Mouse (Mus musculus): ENCODE measurements around the gene Hsd17b14. TPM values are rescaled to one million over a fixed set of nuclear protein-coding genes. Genes with fewer than 3 reads are reported as not detected.
"Not testable (repeated sequence)": the region's sequence is repeated elsewhere in the genome, so short reads cannot be mapped to it uniquely, and the experiment has no call there.

Gene Hsd17b14
- polyA plus RNA-seq, 1 experiment from 2014 or later = 5.4 TPM

GRCm38 (mm10) chr7:45524841-45525621, 29.7 kb upstream of the Hsd17b14 start:
- DNase-seq (ENCODE audit: low spot score) (peak; percentile 78), ATAC-seq (replicated peaks; ENCODE audit: low FRiP score) (peak; percentile 87)
- Histone ChIP-seq H3K4me3 (ENCODE audit: low read depth, low read length) (peak overlapping the region; percentile 87), H3K27me3 (replicated peaks; ENCODE audit: control insufficient read depth, insufficient read depth, low read length) (no peaks in the 10 kb centered on the region), H3K4me1 (replicated peaks; ENCODE audit: control insufficient read depth, insufficient read depth, low read length) (peaks cover 40% of the 10 kb centered on the region), H3K9ac (ENCODE audit: low read depth, low read length) (peak overlapping the region; percentile 97), H3K27ac (ENCODE audit: low read depth, low read length) (peak overlapping the region; percentile 99), H3K9me3 (ENCODE audit: control insufficient read depth, low read length) (no peaks in the 10 kb centered on the region), H3K4me2 (peak overlapping the region; percentile 80), H3K36me3 (ENCODE audit: control insufficient read depth, insufficient read depth, low read length) (peaks cover 9% of the 10 kb centered on the region; the same call in 1 of the 2 replicates)
- WGBS = 6% methylated on average over 12 of the region's 12 CpGs

GRCm38 (mm10) chr7:45525809-45526473, 28.8 kb upstream of the Hsd17b14 start, which contains the start of the genes Ppp1r15a and Plekha4:
Ppp1r15a (minus strand) TSS chr7:45526268.
Plekha4 (plus strand) TSS chr7:45526330.
- ATAC-seq (replicated peaks; ENCODE audit: low FRiP score) (peak; percentile 74), DNase-seq (ENCODE audit: low spot score) (peak; percentile 96)
- peak within 1 kb of the TSS; percentile 80 for H3K4me2 ChIP-seq
- peaks cover 9% of the 10 kb centered on the region; the same call in 1 of the 2 replicates for H3K36me3 ChIP-seq (ENCODE audit: control insufficient read depth, insufficient read depth, low read length)
- H3K9me3 ChIP-seq (ENCODE audit: control insufficient read depth, low read length) = no peaks in the 10 kb centered on the region
- H3K4me1 ChIP-seq (replicated peaks; ENCODE audit: control insufficient read depth, insufficient read depth, low read length) = peaks cover 40% of the 10 kb centered on the region
- H3K27ac ChIP-seq (ENCODE audit: low read depth, low read length) = peak within 1 kb of the TSS; percentile 99
- WGBS = under 1% methylated on average over 54 of the region's 54 CpGs
- H3K4me3 ChIP-seq (ENCODE audit: low read depth, low read length) = peak within 1 kb of the TSS; percentile 87
- H3K27me3 ChIP-seq (replicated peaks; ENCODE audit: control insufficient read depth, insufficient read depth, low read length) = no peaks in the 10 kb centered on the region
- peak within 1 kb of the TSS; percentile 97 for H3K9ac ChIP-seq (ENCODE audit: low read depth, low read length)

- peak overlapping the region; percentile 97 for H3K9ac ChIP-seq (ENCODE audit: low read depth, low read length)
- 16% methylated on average over 7 of the region's 7 CpGs for WGBS
- peaks cover 36% of the 10 kb centered on the region for H3K4me1 ChIP-seq (replicated peaks; ENCODE audit: control insufficient read depth, insufficient read depth, low read length)
- H3K36me3 ChIP-seq (ENCODE audit: control insufficient read depth, insufficient read depth, low read length) = peaks cover 9% of the 10 kb centered on the region; the same call in 1 of the 2 replicates
- peak overlapping the region; percentile 99 for H3K27ac ChIP-seq (ENCODE audit: low read depth, low read length)
- DNase-seq (ENCODE audit: low spot score) = peak; percentile 35
- peak overlapping the region; percentile 87 for H3K4me3 ChIP-seq (ENCODE audit: low read depth, low read length)
- ATAC-seq (replicated peaks; ENCODE audit: low FRiP score) = no peak
- peak overlapping the region; percentile 80 for H3K4me2 ChIP-seq
- H3K27me3 ChIP-seq (replicated peaks; ENCODE audit: control insufficient read depth, insufficient read depth, low read length) = no peaks in the 10 kb centered on the region
- H3K9me3 ChIP-seq (ENCODE audit: control insufficient read depth, low read length) = no peaks in the 10 kb centered on the region
These were observed 28.1 kb upstream of the Hsd17b14 start for GRCm38 (mm10) chr7:45526474-45527120.

- Histone ChIP-seq H3K27ac (ENCODE audit: low read depth, low read length) (0 out of 2 replicates have a peak overlapping the region, but pooled peaks have one; percentile 17), H3K4me1 (replicated peaks; ENCODE audit: control insufficient read depth, insufficient read depth, low read length) (peaks cover 34% of the 10 kb centered on the region), H3K4me2 (peak overlapping the region; percentile 80), H3K4me3 (ENCODE audit: low read depth, low read length) (peak overlapping the region; percentile 87; the same call in 1 of the 2 replicates)
- not testable (repeated sequence) for H3K9me3 ChIP-seq (ENCODE audit: control insufficient read depth, low read length); H3K9ac ChIP-seq (ENCODE audit: low read depth, low read length); H3K36me3 ChIP-seq (ENCODE audit: control insufficient read depth, insufficient read depth, low read length); H3K27me3 ChIP-seq (replicated peaks; ENCODE audit: control insufficient read depth, insufficient read depth, low read length); ATAC-seq (replicated peaks; ENCODE audit: low FRiP score); DNase-seq (ENCODE audit: low spot score)
- 71% methylated on average over 6 of the region's 6 CpGs for WGBS
These were observed 27.5 kb upstream of the Hsd17b14 start for GRCm38 (mm10) chr7:45527169-45527568.

GRCm38 (mm10) chr7:45529461-45529860, 25.2 kb upstream of the Hsd17b14 start:
- ATAC-seq (replicated peaks; ENCODE audit: low FRiP score) (no peak), DNase-seq (ENCODE audit: low spot score) (no peak)
- Histone ChIP-seq H3K9ac (ENCODE audit: low read depth, low read length) (no peak overlapping the region), H3K9me3 (ENCODE audit: control insufficient read depth, low read length) (no peaks in the 10 kb centered on the region), H3K36me3 (ENCODE audit: control insufficient read depth, insufficient read depth, low read length) (peaks cover under 1% of the 10 kb centered on the region; the same call in 1 of the 2 replicates), H3K4me3 (ENCODE audit: low read depth, low read length) (no peak overlapping the region), H3K4me1 (replicated peaks; ENCODE audit: control insufficient read depth, insufficient read depth, low read length) (peaks cover 17% of the 10 kb centered on the region), H3K4me2 (peak overlapping the region; percentile 31; the same call in 1 of the 2 replicates), H3K27ac (ENCODE audit: low read depth, low read length) (no peak overlapping the region), H3K27me3 (replicated peaks; ENCODE audit: control insufficient read depth, insufficient read depth, low read length) (no peaks in the 10 kb centered on the region)
- WGBS = 16% methylated on average over 6 of the region's 6 CpGs

GRCm38 (mm10) chr7:45530643-45531042, 24.1 kb upstream of the Hsd17b14 start:
- Histone ChIP-seq H3K4me3 (ENCODE audit: low read depth, low read length) (no peak overlapping the region), H3K36me3 (ENCODE audit: control insufficient read depth, insufficient read depth, low read length) (no peaks in the 10 kb centered on the region), H3K9me3 (ENCODE audit: control insufficient read depth, low read length) (no peaks in the 10 kb centered on the region), H3K27ac (ENCODE audit: low read depth, low read length) (no peak overlapping the region), H3K4me1 (replicated peaks; ENCODE audit: control insufficient read depth, insufficient read depth, low read length) (peaks cover 9% of the 10 kb centered on the region), H3K27me3 (replicated peaks; ENCODE audit: control insufficient read depth, insufficient read depth, low read length) (no peaks in the 10 kb centered on the region), H3K9ac (ENCODE audit: low read depth, low read length) (no peak overlapping the region), H3K4me2 (no peak overlapping the region)
- DNase-seq (ENCODE audit: low spot score) (no peak), ATAC-seq (replicated peaks; ENCODE audit: low FRiP score) (no peak)
- WGBS = 71% methylated on average over 2 of the region's 2 CpGs

GRCm38 (mm10) chr7:45535676-45536075, 19.0 kb upstream of the Hsd17b14 start:
- Histone ChIP-seq H3K4me1 (replicated peaks; ENCODE audit: control insufficient read depth, insufficient read depth, low read length) (no peaks in the 10 kb centered on the region), H3K9ac (ENCODE audit: low read depth, low read length) (no peak overlapping the region), H3K4me2 (no peak overlapping the region), H3K36me3 (ENCODE audit: control insufficient read depth, insufficient read depth, low read length) (no peaks in the 10 kb centered on the region), H3K4me3 (ENCODE audit: low read depth, low read length) (no peak overlapping the region), H3K9me3 (ENCODE audit: control insufficient read depth, low read length) (no peaks in the 10 kb centered on the region), H3K27ac (ENCODE audit: low read depth, low read length) (no peak overlapping the region), H3K27me3 (replicated peaks; ENCODE audit: control insufficient read depth, insufficient read depth, low read length) (no peaks in the 10 kb centered on the region)
- ATAC-seq (replicated peaks; ENCODE audit: low FRiP score) (no peak), DNase-seq (ENCODE audit: low spot score) (no peak)
- WGBS = 71% methylated on average over 1 of the region's 1 CpGs

GRCm38 (mm10) chr7:45537602-45538001, 17.1 kb upstream of the Hsd17b14 start:
- DNase-seq (ENCODE audit: low spot score) (no peak), ATAC-seq (replicated peaks; ENCODE audit: low FRiP score) (no peak)
- Histone ChIP-seq H3K4me1 (replicated peaks; ENCODE audit: control insufficient read depth, insufficient read depth, low read length) (no peaks in the 10 kb centered on the region), H3K4me3 (ENCODE audit: low read depth, low read length) (peak overlapping the region; percentile 51; the same call in 1 of the 2 replicates), H3K4me2 (peak overlapping the region; percentile 73), H3K9ac (ENCODE audit: low read depth, low read length) (peak overlapping the region; percentile 58), H3K9me3 (ENCODE audit: control insufficient read depth, low read length) (no peaks in the 10 kb centered on the region), H3K36me3 (ENCODE audit: control insufficient read depth, insufficient read depth, low read length) (no peaks in the 10 kb centered on the region), H3K27ac (ENCODE audit: low read depth, low read length) (no peak overlapping the region), H3K27me3 (replicated peaks; ENCODE audit: control insufficient read depth, insufficient read depth, low read length) (no peaks in the 10 kb centered on the region)
- 81% methylated on average over 10 of the region's 10 CpGs for WGBS
